Mouse (Mus musculus): ENCODE measurements around the gene Tsnax. TPM values are rescaled to one million over a fixed set of nuclear protein-coding genes. Genes with fewer than 3 reads are reported as not detected.

Tsnax gene
- polyA plus RNA-seq, 1 experiment = 167 TPM

- TF ChIP-seq POLR2A (IDR thresholded peaks at IDR 0.05; ENCODE audit: borderline replicate concordance, extremely low read depth, insufficient read depth, insufficient read length, poor library complexity, severe bottlenecking) = no peak
- TF ChIP-seq CTCF (IDR thresholded peaks at IDR 0.05; ENCODE audit: borderline replicate concordance, extremely low read depth, insufficient read depth, insufficient read length) = no peak
- no peak for DNase-seq (ENCODE audit: low read depth)
Observed at GRCm38 (mm10) chr8:125068146-125068905, 55.5 kb downstream of the Tsnax start.

GRCm38 (mm10) chr8:125069304-125069703 is 56.5 kb downstream of the Tsnax start:
- DNase-seq (ENCODE audit: low read depth) = no peak

GRCm38 (mm10) chr8:125069733-125070132 is 56.9 kb downstream of the Tsnax start:
- TF ChIP-seq POLR2A (IDR thresholded peaks at IDR 0.05; ENCODE audit: borderline replicate concordance, extremely low read depth, insufficient read depth, insufficient read length, poor library complexity, severe bottlenecking) (no peak), CTCF (IDR thresholded peaks at IDR 0.05; ENCODE audit: borderline replicate concordance, extremely low read depth, insufficient read depth, insufficient read length) (no peak)
- DNase-seq (ENCODE audit: low read depth) = no peak

More at GRCm38 (mm10) chr8:125069304-125069703, 56.5 kb downstream of the Tsnax start:
- TF ChIP-seq CTCF (IDR thresholded peaks at IDR 0.05; ENCODE audit: borderline replicate concordance, extremely low read depth, insufficient read depth, insufficient read length) = no peak
- TF ChIP-seq POLR2A (IDR thresholded peaks at IDR 0.05; ENCODE audit: borderline replicate concordance, extremely low read depth, insufficient read depth, insufficient read length, poor library complexity, severe bottlenecking) = no peak

GRCm38 (mm10) chr8:125074141-125074540 is 61.3 kb downstream of the Tsnax start:
- no peak for TF ChIP-seq CTCF (IDR thresholded peaks at IDR 0.05; ENCODE audit: borderline replicate concordance, extremely low read depth, insufficient read depth, insufficient read length)
- no peak for TF ChIP-seq POLR2A (IDR thresholded peaks at IDR 0.05; ENCODE audit: borderline replicate concordance, extremely low read depth, insufficient read depth, insufficient read length, poor library complexity, severe bottlenecking)
- DNase-seq (ENCODE audit: low read depth) = no peak

GRCm38 (mm10) chr8:125074581-125074980 is 61.8 kb downstream of the Tsnax start:
- no peak for TF ChIP-seq POLR2A (IDR thresholded peaks at IDR 0.05; ENCODE audit: borderline replicate concordance, extremely low read depth, insufficient read depth, insufficient read length, poor library complexity, severe bottlenecking)
- TF ChIP-seq CTCF (IDR thresholded peaks at IDR 0.05; ENCODE audit: borderline replicate concordance, extremely low read depth, insufficient read depth, insufficient read length) = no peak
- DNase-seq (ENCODE audit: low read depth) = no peak

- no peak for DNase-seq (ENCODE audit: low read depth)
- TF ChIP-seq POLR2A (IDR thresholded peaks at IDR 0.05; ENCODE audit: borderline replicate concordance, extremely low read depth, insufficient read depth, insufficient read length, poor library complexity, severe bottlenecking) (no peak), CTCF (IDR thresholded peaks at IDR 0.05; ENCODE audit: borderline replicate concordance, extremely low read depth, insufficient read depth, insufficient read length) (no peak)
Observed at GRCm38 (mm10) chr8:125075389-125075788, 62.6 kb downstream of the Tsnax start.

- DNase-seq (ENCODE audit: low read depth) = no peak
- TF ChIP-seq POLR2A (IDR thresholded peaks at IDR 0.05; ENCODE audit: borderline replicate concordance, extremely low read depth, insufficient read depth, insufficient read length, poor library complexity, severe bottlenecking) (no peak), CTCF (IDR thresholded peaks at IDR 0.05; ENCODE audit: borderline replicate concordance, extremely low read depth, insufficient read depth, insufficient read length) (no peak)
Observed at GRCm38 (mm10) chr8:125077326-125077725, 64.5 kb downstream of the Tsnax start.

GRCm38 (mm10) chr8:125078771-125079384 is 66.1 kb downstream of the Tsnax start:
- no peak for TF ChIP-seq CTCF (IDR thresholded peaks at IDR 0.05; ENCODE audit: borderline replicate concordance, extremely low read depth, insufficient read depth, insufficient read length)
- TF ChIP-seq POLR2A (IDR thresholded peaks at IDR 0.05; ENCODE audit: borderline replicate concordance, extremely low read depth, insufficient read depth, insufficient read length, poor library complexity, severe bottlenecking) = no peak
- DNase-seq (ENCODE audit: low read depth) = peak; percentile 88

GRCm38 (mm10) chr8:125080388-125081344 is 67.9 kb downstream of the Tsnax start:
- DNase-seq (ENCODE audit: low read depth) = peak; percentile 91
- TF ChIP-seq POLR2A (IDR thresholded peaks at IDR 0.05; ENCODE audit: borderline replicate concordance, extremely low read depth, insufficient read depth, insufficient read length, poor library complexity, severe bottlenecking) (no peak), CTCF (IDR thresholded peaks at IDR 0.05; ENCODE audit: borderline replicate concordance, extremely low read depth, insufficient read depth, insufficient read length) (no peak)

GRCm38 (mm10) chr8:125083746-125084145 is 70.9 kb downstream of the Tsnax start:
- no peak for DNase-seq (ENCODE audit: low read depth)
- no peak for TF ChIP-seq POLR2A (IDR thresholded peaks at IDR 0.05; ENCODE audit: borderline replicate concordance, extremely low read depth, insufficient read depth, insufficient read length, poor library complexity, severe bottlenecking)
- no peak for TF ChIP-seq CTCF (IDR thresholded peaks at IDR 0.05; ENCODE audit: borderline replicate concordance, extremely low read depth, insufficient read depth, insufficient read length)

Other genes starting within 250 kb of the Tsnax start
- 41.7 and 81.6 TPM in 2 replicates for gene Trim67, start 219.9 kb upstream of the Tsnax start, polyA plus RNA-seq (2012; rRNA removed)
- 81.7 and 84.6 TPM in 2 replicates for gene Gnpat, start 150.0 kb upstream of the Tsnax start, polyA plus RNA-seq (2012; rRNA removed)
- gene 2810004N23Rik, start 149.9 kb upstream of the Tsnax start, polyA plus RNA-seq (2012; rRNA removed) = 22.6 and 23.7 TPM in 2 replicates
- 10.3 and 15.2 TPM in 2 replicates for gene Exoc8, start 115.3 kb upstream of the Tsnax start, polyA plus RNA-seq (2012; rRNA removed)
- 20.0 and 20.3 TPM in 2 replicates for gene Sprtn, start 115.1 kb upstream of the Tsnax start, polyA plus RNA-seq (2012; rRNA removed)
- gene Egln1, start 63.7 kb upstream of the Tsnax start, polyA plus RNA-seq (2012; rRNA removed) = 56.9 and 58.9 TPM in 2 replicates
- gene Disc1, start 41.2 kb downstream of the Tsnax start, polyA plus RNA-seq (2012; rRNA removed) = 1.6 and 2.1 TPM in 2 replicates

Measured in brain, embryonic 14.5 days (tissue).